Mouse (Mus musculus): Measurements from ENCODE around the gene Ptprn2. TPM values are rescaled to one million over a fixed set of nuclear protein-coding genes. Genes with fewer than 3 reads are reported as not detected.

Ptprn2 gene
- polyA plus RNA-seq, 1 experiment from 2014 or later, result 1.2 TPM

DNA sequence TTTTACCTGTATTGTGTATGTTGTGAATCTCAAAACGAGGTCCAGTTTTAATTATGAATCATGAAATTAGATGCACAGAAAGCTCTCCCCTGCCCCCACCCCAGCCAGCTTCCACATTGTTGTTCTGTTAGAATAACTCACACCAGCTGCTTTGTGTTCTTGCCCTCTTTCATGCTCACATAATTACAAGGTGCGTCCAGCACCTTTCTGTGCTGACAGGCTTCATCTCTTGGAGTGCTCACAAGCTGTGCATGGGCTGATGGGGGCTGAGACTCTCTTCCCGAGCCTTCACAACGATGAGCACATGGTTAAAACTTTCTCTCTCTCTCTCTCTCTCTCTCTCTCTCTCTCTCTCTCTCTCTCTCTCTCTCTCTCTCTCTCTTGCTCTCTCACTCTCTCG, 746.3 kb downstream of the Ptprn2 start:
- Histone ChIP-seq H3K36me3 (ENCODE audit: control insufficient read depth, insufficient read depth) (no peaks in the 10 kb centered on the region), H3K27ac (ENCODE audit: low read depth, low read length) (no peak overlapping the region), H3K27me3 (replicated peaks; ENCODE audit: control insufficient read depth, insufficient read depth, low read length) (no peaks in the 10 kb centered on the region), H3K4me3 (ENCODE audit: low read depth, low read length) (no peak overlapping the region), H3K9me3 (ENCODE audit: control insufficient read depth) (no peaks in the 10 kb centered on the region), H3K4me1 (replicated peaks; ENCODE audit: control insufficient read depth, insufficient read depth, low read length) (no peaks in the 10 kb centered on the region), H3K9ac (ENCODE audit: low read depth, low read length) (no peak overlapping the region), H3K4me2 (replicated peaks; ENCODE audit: low read depth) (no peak overlapping the region)
- no peak for TF ChIP-seq CTCF (IDR thresholded peaks at IDR 0.05; ENCODE audit: low read depth)
- ATAC-seq, result no peak
- 72% methylated on average over 5 of the region's 5 CpGs for WGBS

DNA sequence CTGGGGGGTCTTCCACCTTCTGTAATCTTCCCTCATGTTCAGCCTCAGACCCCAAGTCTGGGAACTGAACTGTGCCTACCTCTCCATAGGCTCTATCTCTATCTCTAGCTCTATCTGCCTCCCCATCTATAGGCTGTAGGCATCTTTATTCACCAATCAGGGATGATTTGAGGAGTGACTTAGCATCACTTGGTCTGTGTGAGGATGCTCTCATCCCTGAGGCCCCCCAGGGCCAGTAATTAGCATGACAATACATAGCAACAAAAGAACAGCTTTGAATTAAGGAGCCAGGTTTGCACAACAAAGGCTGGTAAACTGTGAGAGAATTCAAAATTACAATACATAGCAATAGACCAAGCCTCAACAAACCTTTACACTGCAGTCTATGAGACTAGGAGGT, 749.6 kb downstream of the Ptprn2 start:
- Histone ChIP-seq H3K27ac (ENCODE audit: low read depth, low read length) (no peak overlapping the region), H3K36me3 (ENCODE audit: control insufficient read depth, insufficient read depth) (no peaks in the 10 kb centered on the region)

DNA sequence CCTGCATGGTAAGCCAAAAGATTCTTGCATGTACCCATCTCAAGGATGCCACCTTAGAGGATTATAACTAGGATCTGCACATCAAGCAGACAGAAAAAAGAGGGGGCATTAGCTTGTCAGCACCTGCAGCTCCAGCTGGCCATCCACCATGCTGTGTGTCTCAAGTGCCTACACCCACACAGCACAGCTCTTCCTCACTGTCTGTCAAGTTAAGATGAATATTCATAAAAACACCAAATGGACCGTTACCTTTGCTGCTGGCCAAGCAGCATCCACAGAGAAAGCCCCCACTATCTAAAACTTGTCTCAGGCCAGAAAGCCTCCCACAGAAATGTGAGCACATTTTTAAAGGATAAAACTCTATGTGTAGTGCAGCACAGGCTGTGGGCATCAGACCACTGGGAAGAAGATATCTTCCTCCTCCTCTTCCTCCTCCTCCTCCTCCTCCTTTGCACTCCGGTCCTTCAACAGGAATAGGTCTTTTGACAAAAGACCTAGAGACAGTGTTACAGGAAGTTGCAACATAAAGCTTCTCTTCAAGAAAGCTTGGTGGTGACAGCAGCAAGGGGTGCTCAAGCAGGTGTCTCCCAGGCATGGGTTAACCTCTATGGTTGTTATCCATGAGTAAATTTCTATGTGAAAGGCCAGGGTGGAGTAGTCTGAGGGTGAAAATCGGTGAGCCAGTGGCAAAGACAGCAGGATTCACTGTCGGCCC, 750.7 kb downstream of the Ptprn2 start:
- 75% methylated on average over 4 of the region's 4 CpGs for WGBS
- H3K27me3 ChIP-seq (replicated peaks; ENCODE audit: control insufficient read depth, insufficient read depth, low read length), result no peaks in the 10 kb centered on the region
- no peak overlapping the region for H3K9ac ChIP-seq (ENCODE audit: low read depth, low read length)
- TF ChIP-seq CTCF (IDR thresholded peaks at IDR 0.05; ENCODE audit: low read depth), result no peak
- no peaks in the 10 kb centered on the region for H3K36me3 ChIP-seq (ENCODE audit: control insufficient read depth, insufficient read depth)
- H3K9me3 ChIP-seq (ENCODE audit: control insufficient read depth), result no peaks in the 10 kb centered on the region
- H3K27ac ChIP-seq (ENCODE audit: low read depth, low read length), result no peak overlapping the region
- no peak overlapping the region for H3K4me2 ChIP-seq (replicated peaks; ENCODE audit: low read depth)
- no peak for ATAC-seq
- no peak overlapping the region for H3K4me3 ChIP-seq (ENCODE audit: low read depth, low read length)
- H3K4me1 ChIP-seq (replicated peaks; ENCODE audit: control insufficient read depth, insufficient read depth, low read length), result no peaks in the 10 kb centered on the region

More for the DNA sequence above, 749.6 kb downstream of the Ptprn2 start:
- no peak overlapping the region for H3K9ac ChIP-seq (ENCODE audit: low read depth, low read length)
- H3K4me3 ChIP-seq (ENCODE audit: low read depth, low read length), result no peak overlapping the region
- H3K27me3 ChIP-seq (replicated peaks; ENCODE audit: control insufficient read depth, insufficient read depth, low read length), result no peaks in the 10 kb centered on the region
- no peaks in the 10 kb centered on the region for H3K4me1 ChIP-seq (replicated peaks; ENCODE audit: control insufficient read depth, insufficient read depth, low read length)
- TF ChIP-seq CTCF (IDR thresholded peaks at IDR 0.05; ENCODE audit: low read depth), result no peak
- no peaks in the 10 kb centered on the region for H3K9me3 ChIP-seq (ENCODE audit: control insufficient read depth)
- no peak overlapping the region for H3K4me2 ChIP-seq (replicated peaks; ENCODE audit: low read depth)
- ATAC-seq, result no peak

DNA sequence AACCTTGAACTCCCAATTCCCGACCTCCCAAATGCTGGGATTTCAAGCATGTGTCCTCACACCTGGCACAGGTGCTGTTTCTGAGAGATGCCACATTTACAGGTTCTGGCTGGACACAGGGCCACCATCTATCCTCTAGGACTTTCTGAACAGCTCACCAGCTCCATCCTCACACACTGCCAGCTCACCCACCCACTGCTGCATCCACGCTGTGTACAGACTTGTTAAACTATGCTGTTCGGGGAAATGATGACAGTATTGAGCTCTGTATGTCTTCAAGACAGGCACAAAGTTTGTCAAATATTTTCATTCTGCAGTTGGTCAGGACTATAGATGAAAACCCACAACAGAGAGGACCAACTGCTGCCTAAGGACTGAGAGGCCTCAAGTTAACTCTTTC, 751.5 kb downstream of the Ptprn2 start:
- Histone ChIP-seq H3K27ac (ENCODE audit: low read depth, low read length) (no peak overlapping the region), H3K4me1 (replicated peaks; ENCODE audit: control insufficient read depth, insufficient read depth, low read length) (no peaks in the 10 kb centered on the region), H3K9ac (ENCODE audit: low read depth, low read length) (no peak overlapping the region), H3K9me3 (ENCODE audit: control insufficient read depth) (no peaks in the 10 kb centered on the region), H3K4me3 (ENCODE audit: low read depth, low read length) (no peak overlapping the region), H3K36me3 (ENCODE audit: control insufficient read depth, insufficient read depth) (no peaks in the 10 kb centered on the region), H3K27me3 (replicated peaks; ENCODE audit: control insufficient read depth, insufficient read depth, low read length) (no peaks in the 10 kb centered on the region), H3K4me2 (replicated peaks; ENCODE audit: low read depth) (no peak overlapping the region)
- TF ChIP-seq CTCF (IDR thresholded peaks at IDR 0.05; ENCODE audit: low read depth), result no peak
- WGBS, result 74% methylated on average over 3 of the region's 3 CpGs
- no peak for ATAC-seq

DNA sequence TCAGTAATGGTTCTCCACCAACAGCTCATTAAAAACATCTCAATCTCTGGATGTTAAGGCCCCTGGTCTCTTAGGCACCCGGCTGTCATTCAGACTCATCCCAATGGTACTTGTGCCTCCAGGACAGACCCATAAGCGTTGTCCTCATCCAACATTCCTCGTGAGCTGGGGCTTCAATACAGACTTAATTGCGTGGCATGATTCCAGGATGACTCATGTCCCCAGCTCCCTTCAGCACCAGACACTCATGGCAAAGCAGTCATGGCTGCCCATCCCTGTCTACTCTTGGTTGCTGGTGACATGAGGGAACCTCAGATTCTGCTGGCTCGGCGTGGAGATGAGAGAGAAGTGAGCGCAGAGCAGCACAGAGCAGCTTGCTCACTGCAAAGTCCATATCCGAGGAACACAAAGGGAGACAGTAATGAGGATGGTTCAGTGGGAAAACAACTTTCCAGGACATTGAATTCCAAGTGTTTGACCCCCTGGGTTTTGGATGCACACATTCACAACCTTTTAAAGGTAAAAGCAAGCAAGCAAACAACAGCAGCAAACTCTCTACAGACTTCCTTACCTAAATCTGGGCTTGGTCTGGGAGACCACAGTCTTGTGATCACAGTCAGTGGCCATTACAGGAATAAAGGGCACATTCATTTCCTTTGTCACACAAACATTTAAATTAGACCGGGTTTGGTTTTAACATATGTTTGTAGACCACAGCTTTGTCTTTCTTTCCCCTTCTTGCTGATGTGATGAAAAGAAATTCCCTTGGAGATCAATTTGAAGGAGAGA, 754.6 kb downstream of the Ptprn2 start:
- Histone ChIP-seq H3K4me2 (replicated peaks; ENCODE audit: low read depth) (no peak overlapping the region), H3K27ac (ENCODE audit: low read depth, low read length) (no peak overlapping the region), H3K4me1 (replicated peaks; ENCODE audit: control insufficient read depth, insufficient read depth, low read length) (no peaks in the 10 kb centered on the region), H3K36me3 (ENCODE audit: control insufficient read depth, insufficient read depth) (no peaks in the 10 kb centered on the region), H3K27me3 (replicated peaks; ENCODE audit: control insufficient read depth, insufficient read depth, low read length) (no peaks in the 10 kb centered on the region), H3K4me3 (ENCODE audit: low read depth, low read length) (no peak overlapping the region), H3K9ac (ENCODE audit: low read depth, low read length) (no peak overlapping the region), H3K9me3 (ENCODE audit: control insufficient read depth) (no peaks in the 10 kb centered on the region)
- WGBS, result 74% methylated on average over 9 of the region's 9 CpGs
- TF ChIP-seq CTCF (IDR thresholded peaks at IDR 0.05; ENCODE audit: low read depth), result no peak
- no peak for ATAC-seq

DNA sequence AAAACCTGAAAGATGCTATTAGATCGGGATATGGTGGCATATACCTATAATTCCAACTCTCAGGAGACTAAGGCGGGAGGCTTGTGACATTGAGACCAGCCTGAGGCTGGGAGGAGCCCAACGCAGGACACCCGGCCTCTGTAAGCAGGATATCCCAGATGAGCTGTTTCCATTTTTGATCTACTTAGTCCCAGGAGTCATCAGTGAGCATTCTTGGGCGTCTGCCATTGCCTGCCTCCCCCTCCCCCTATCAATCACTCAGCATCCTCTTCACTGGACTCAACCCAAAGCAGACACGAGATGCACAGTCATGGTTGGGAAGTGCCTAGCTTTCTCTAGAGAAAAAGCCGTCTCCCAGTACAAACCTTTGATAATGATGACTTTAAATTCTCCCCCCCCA, 756.7 kb downstream of the Ptprn2 start:
- H3K9ac ChIP-seq (ENCODE audit: low read depth, low read length), result no peak overlapping the region
- no peak overlapping the region for H3K4me3 ChIP-seq (ENCODE audit: low read depth, low read length)
- no peak for ATAC-seq
- H3K4me2 ChIP-seq (replicated peaks; ENCODE audit: low read depth), result no peak overlapping the region
- H3K27ac ChIP-seq (ENCODE audit: low read depth, low read length), result no peak overlapping the region
- no peaks in the 10 kb centered on the region for H3K27me3 ChIP-seq (replicated peaks; ENCODE audit: control insufficient read depth, insufficient read depth, low read length)
- WGBS, result 65% methylated on average over 7 of the region's 7 CpGs
- H3K9me3 ChIP-seq (ENCODE audit: control insufficient read depth), result no peaks in the 10 kb centered on the region
- TF ChIP-seq CTCF (IDR thresholded peaks at IDR 0.05; ENCODE audit: low read depth), result no peak
- no peaks in the 10 kb centered on the region for H3K4me1 ChIP-seq (replicated peaks; ENCODE audit: control insufficient read depth, insufficient read depth, low read length)
- H3K36me3 ChIP-seq (ENCODE audit: control insufficient read depth, insufficient read depth), result no peaks in the 10 kb centered on the region
